Mouse (Mus musculus) cerebellum, postnatal 10 days (tissue): ENCODE data around the gene Pde8b.

ENCODE experiments used
- DNase-seq, 2 experiments: peaks; one replicate each; pipeline ENCODE4 v3.0.0; 2021; ENCODE audit warnings: mixed read lengths in 2 of 2

Pde8b gene

DNA sequence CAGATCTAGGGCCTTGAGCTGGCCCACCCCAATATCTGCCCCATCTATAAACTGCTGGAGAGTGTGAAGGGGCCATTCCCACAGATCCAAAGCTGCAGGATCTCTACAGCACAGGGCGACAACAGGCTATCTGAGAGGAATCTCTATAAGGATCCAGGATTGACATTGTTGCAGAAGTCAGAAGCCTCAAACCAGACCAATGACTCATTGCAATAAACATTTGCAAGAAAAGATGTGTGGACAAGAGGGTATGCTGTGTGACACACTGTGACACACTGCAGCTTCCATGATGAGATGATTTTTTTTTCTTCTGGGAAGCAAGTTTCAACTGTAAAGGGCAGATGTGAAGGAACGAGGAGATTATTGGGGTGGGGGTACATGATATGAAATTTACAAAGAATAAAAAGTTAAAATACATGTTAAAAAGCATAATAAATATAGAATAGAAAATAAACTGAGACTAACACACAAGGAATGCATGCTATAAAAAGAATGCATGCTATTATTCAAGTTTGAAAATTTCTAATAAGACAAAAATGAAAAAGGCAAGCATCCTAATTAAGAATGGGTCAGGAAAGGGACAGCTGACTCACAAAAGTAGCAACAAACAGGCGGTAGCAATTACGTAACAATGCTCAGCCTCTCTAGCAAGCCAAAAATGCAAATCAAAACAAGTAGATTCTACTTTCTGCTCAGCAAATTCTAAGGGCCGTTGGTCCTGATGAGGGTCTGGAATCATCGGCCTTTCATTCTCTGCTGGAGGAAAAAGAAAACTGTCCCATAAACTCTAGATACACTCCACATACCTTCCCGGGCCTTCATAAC, 114.6 kb downstream of the Pde8b start:
- DNase-seq: no peak

DNA sequence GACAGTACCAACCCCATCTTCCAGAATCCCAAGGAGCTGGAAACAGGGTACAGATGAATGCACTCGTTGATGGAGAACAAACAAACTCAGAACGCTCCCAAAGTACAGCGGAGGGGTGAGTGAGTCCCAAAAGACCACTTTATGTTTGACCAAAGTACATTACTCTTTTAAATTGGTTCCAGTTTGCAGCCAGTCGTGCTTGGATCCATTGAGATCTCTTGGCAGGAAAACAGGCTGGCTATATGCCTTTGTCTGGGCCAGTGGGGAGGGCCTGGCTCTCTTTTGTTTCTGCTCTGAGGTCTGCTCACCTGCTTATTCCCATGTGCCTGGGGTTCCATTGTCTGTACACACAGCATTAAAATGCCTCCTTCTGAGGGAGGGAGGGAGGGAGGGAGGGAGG, 118.3 kb downstream of the Pde8b start:
- peak; percentile 23 to 43 for DNase-seq

DNA sequence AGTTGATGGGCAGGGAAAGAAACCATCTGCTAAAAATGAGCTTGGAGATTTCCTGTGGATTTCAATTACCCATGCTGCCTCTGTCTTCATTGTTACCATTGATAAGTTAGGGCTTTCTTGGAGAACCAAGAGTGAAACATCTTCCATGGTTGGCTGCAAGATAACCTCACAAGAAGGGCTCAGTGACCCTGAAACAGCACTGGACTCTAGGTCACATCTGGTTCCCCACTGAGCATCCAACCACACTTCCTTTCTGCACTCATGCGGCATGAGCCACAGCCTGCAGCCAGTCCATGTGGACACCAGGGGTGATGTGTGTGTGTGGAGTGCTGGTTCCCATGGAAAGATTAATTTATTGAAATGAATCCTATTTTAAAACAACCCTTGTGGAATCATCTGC, 119.1 kb downstream of the Pde8b start:
- no peak for DNase-seq

DNA sequence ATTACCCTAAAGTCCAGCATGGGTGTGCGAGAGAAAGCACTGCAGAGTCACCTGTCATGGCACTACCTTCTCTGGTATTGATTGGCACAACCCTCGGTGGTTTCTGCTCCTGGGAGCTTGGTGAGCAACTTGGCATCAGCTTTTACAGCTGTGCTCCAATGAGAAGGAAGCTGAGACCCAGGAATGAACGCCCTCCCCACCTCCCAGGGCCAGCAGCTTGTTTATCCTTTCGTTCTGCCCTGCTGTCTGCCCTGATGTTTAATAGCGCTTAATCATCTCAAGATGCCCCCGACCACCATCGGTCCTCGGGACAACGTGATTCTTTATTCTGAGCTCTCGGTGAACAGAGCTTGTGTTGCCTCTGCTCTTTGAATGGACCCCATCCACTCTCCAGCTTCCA, 122.8 kb downstream of the Pde8b start:
- no peak for DNase-seq

DNA sequence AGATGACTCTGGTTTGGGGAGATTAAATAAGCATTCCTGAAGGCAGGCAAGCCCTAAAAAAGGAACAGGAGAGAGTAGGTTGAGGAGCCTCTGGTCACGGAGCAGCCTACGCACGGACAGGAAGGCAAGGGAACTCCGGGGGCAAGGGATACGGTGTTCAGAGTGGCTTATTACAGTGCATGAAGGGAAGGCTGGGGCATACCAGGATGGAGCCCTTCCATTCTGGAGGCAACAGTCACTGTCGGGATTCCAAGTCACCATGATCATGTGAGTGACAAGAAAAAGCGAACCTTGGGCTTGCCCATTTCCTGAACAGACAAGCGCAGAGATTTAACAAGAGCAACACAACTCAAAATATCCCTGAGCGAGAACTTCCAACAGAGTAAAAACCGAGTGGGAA, 123.3 kb downstream of the Pde8b start:
- no peak for DNase-seq

DNA sequence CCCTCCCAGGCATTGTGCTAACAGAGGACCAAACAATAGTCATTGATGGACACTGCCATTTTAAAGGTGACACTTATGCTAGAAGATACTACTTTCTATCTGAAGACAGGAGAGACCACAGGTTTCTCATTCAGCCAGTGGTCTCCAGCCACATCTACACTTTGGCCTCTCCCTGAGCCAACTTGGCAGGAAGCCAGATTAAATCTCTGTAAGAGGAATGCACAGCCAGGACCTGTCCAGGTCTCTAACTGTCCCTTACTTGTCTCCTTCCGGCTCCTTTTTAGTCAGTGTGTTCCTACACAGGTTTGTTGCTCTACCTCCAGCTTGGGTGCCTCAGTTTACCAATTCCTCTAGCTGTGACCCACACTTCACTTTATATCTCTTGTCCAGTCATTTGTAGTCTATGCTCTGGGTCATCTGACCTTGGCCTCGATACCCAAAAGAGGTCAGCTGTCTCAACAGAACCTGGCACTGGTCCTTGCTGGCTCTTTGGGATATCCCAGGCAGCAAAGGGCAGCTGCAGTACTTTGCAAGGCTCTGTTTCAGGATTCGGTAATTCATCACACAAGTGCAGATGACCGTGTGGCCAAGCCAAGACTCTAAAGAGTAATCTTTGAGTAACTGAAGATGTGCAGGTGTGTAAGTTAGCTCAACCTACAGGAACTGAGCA, 124.5 kb downstream of the Pde8b start:
- DNase-seq: peak in 1 of 2 experiments; percentile 18

DNA sequence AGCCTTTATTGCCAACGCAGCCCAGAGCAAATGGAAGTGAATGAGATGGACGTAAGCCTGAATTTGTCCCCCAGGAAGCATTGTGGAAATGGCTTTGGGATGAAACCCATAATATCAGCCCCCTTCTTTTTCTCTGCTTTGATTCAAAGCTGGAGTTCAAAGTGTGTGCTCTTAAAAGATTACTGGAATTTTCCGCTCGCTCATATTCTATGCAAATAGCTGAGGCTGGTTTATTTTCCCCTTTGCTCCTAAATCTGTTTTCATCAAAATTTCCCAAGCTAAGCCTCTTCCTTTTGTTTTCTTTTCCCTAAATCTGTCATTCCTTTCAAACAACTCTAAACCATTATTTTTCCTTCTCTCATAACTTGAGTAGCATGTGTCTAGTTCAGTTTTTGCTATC, 129.6 kb downstream of the Pde8b start:
- DNase-seq: no peak

DNA sequence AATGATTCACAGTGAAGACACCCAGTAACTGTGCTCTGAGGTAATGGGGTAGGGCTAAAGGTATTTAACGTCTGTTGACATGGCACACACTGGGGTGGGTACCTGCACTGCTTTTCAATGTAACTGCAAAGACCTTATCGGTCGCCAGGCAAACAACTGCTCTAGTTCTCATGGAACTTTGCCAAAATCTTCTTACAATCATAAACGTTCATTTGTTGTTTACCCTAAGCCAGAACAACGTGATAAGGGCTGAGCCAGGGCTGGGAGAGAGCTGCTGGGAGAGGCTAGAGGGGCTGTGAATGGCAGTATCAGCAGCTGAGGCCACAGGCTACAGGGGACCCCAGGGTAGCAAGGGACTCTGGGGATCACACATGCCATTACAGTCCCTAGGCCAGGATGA, 136.4 kb downstream of the Pde8b start:
- DNase-seq: no peak

DNA sequence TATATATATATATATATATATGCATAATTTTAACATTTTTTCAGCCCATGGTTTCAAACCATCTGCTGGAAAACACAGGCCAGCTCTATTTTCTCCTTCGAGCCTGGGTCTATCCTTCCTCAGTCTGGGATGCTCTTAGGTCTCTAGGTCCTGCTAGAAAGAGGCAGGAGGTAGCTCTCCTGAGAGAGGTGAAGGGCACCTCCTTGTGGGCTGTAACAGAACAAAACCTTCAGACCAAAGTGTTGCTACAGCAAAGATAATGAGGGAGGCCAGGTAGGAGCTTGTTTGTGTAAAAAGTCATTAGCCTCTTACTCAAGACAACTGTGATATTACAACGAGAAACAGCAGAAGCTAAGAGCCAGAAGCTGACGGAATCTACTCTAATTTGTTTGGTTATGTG, 140.6 kb downstream of the Pde8b start:
- DNase-seq: no peak

DNA sequence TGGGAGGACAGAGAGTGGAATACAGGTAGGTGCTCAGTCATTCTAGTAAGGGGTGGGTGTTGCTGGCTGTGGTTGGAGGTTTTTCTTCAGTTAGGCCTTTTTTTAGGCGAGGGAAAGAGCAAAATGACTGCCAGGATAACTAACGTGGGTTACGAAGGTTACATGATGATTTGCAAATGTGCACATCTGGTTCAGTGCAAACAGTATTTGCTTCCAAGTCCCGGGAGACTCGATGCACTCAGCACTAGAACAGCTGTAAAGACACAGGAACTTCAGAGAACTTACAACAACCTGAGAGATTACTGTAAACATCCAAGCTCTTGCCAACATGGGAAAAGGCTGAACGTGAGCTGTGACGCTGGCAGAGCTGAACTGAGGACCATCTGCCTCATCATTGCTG, 142.1 kb downstream of the Pde8b start:
- DNase-seq: no peak

DNA sequence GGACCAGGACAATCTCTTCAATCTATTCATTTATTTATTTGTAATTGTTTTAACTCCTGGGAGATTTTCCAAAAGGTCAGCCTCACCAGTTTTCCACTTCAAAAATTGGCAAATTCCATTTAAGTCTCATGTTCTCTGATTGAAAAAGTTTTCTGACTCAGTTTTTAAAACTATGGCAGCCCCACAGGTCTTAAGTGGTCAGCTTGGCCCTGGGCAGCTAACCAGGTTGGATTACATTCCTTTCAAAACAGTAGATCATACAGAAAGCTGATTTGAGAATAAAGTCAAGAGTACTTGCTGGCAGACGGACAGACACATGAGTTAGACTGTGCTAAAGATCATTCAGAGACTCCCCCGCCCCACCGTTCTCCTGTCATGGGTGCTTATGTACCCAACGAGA, 145.3 kb downstream of the Pde8b start:
- no peak for DNase-seq

DNA sequence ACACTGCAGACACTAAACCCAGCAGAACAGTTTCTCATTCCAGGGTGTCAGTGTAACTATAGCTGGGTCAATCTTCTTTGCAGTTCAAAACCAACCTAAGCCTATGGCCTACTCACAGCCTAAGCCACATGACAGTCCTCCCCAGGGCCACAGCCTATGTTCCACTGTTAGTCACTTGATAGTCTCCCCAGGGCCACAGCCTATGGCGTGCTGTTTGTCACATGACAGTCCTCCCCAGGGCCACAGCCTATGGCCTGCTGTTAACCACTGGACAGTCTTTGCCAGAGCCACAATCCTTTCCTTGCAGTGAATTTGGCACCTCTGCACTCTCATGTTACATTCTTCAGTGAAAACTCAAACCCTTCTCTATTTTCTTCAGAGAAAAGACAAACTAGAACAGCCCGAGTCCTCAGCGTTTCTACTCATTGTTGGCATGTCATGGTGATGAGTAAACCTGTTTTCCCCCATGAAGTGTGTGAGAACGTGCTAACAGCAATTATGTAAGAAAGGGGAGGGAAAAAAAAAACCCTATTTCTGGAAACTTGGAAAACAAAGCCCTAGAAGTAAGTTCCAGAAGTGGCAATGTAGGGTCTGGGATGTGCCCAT, 147.0 kb downstream of the Pde8b start:
- DNase-seq: no peak

DNA sequence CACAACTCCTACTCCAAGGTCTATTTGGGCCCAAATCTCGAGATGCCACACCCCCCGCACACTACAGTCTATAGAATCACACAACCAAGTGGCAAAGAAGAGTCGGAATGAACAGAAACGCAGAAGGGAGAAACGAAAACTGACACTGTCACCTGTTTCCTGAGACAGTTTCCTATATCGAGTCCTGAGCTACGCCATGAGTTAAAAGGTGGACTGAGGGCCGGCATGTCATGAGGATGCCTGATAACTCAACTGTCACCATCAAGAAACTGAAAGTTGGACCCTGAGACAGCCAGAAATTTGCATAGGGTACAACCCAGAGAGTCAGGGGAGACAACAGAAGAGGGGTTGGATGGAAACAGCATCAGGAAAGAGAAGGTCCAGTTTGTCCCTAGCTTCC, 148.8 kb downstream of the Pde8b start:
- no peak for DNase-seq

DNA sequence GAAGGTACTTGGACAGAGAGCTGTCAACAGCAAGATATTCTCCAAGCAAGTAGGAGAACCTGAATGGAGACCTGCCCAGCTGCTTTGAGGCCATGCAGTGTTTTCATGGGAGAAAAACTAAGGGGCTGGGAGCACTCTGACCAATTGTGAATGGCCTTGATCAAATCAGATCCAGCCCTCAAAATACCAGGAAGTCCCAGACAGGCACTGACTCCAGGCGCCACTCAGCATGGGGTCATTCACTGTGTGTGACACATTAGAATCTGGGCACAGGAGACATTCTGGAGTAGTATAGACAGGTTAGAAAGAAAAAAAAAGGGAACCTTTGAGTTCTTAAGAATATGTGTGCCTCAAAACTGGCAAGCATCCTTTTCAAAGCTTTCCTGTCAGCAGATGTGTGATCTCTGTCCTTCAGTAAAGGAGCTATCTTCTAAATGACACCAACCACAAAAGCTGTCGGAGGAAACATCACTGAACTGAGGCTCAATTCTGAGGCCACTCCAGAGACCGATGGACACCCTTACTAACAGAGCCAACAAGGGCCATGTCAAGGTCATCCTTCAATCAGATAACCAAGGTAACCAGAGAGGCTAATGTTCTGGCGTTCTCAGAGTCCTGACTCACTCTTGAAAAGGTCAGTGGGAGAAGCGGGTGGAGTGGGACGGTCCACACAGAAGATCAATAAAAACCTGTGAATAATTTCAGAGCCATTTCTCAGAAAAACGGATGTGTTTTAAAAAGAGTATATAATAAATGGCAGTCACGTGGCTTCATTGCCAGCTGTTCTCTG, 151.0 kb downstream of the Pde8b start:
- DNase-seq: no peak

DNA sequence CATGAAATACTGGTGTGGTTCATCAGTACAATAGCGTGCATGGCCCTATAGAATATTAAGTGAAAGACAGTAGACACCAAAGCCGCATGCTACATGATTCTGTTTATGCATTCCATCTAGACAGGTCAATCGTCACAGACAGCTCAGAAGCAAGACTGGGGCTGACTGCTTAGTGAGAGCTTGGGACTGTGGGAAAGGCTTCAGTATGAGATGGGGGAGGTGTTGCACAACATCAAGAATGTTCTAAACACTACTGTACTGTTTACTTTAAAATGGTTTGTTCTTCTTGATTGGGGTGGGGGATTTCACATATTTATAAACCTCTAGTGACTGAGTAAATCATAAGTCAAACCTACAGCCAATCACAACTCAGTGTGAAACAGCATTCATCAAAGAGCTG, 153.5 kb downstream of the Pde8b start:
- no peak for DNase-seq

DNA sequence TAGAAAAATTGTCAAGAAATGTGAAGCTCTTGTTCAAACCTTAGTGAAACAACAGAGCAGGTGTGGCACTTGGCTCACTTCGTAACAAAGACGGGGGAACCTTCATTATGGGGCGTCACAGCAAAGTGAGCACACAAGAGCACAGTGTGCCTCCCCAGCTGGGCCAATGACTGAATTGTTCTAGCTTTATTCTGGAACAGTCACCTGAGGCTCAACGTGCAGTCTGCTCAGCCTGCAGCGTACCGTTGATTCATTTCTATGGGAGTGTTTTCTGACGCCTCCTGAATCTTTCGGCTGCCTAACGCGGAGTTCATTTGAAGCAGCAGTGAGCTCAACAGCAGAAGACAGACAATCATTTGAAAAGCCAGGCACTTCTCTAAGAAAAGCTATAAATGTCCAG, 154.3 kb downstream of the Pde8b start:
- DNase-seq: no peak

DNA sequence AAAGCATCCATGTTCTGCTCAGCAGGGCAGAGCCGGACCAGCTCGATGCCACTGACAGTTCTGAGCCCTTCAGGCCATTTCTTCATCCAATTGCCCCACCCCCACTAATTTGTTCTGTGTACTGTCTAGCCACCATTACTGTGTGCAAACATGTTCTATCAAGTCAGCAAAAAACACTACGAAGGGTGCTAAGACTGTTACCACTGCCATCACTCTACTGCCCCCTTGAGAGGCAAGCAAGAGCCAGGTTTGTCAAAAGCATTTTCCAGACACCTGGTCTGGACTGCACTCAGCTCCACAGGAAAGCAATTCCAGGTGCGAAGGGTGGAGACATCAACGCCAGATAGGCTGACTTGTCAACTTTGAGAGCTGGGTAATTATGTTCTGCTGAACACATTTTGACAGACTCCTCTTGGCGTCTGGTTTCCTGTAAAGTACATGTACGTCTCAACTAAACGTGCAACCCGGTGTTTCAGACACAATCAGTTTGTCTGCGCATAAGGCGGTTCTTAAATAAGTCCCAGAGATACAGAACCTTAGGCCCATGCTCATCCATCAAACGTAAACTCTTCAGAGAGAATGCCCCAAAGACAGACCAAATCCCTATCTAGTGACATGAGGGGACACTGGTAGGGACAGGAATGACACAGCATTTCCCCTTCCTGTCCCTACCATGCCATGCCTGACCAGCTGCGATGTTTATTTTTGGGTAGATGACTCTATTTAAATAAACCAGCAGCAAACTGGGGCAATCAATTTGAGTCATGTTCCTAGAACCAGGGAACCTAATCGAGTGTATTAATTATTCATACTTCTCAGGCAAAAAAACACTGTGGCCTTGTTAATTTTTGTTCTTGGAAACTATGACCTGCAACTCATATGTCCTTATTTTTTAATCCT, 158.3 kb downstream of the Pde8b start:
- no peak for DNase-seq

DNA sequence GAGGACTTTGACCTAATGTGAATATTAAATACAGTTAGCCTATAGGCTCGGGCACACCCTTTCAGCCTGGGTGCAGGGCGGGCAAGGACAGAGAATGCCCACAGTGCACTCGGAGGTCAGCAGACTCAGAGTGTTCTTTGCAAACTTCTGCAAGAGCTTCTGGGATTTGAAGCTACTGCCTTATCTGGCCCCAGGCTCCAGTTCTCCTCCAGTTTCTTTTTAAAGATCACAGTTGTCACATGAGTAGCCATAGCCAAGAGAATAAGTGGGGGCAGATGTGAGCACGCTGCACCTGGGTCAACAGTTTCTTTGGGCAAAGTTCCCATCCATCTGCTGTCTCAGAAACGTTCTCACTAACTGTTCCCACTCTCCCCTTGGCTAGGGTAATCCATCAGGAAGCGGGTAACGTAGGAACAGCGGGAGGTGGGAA, 162.8 kb downstream of the Pde8b start:
- peak in 1 of 2 experiments; percentile 14 for DNase-seq

DNA sequence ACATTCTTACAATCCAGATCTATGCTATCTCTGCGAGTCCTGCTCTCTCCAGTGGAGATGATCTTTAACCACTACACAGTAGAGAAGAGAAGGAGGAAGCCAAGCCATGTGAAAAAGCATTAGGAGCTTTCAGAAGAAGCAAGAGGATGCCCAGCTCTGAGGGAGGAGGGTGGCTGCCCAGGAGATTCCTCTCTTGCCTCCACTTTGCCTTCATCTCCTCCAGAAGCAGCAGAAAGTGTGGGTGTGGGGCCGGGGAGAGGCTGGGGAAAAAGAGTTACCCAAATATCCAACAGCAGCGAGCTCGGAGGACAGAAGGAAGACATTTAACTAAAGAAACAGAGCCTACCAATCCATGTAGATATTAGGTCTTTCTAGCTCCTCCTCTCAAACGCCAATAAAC, 164.1 kb downstream of the Pde8b start:
- DNase-seq: no peak

DNA sequence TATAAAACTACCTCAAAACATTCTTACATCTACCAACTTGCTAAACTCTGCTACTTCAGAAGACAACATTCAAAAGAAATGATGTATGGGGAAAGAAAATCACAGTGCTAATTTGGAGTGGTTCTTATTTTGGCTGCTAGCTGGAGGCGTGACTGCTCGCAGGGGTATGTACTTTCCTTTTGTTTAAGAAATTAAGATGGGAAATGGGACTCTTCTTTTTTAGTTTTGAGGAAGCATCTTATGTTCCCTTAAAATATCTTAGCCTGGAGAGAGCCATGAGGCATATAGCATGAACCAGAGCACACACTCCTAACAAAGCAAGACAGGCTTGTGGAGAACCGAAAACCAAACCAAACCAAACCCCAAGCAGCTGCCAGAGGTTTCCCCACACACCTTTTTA, 167.5 kb downstream of the Pde8b start:
- DNase-seq: no peak

DNA sequence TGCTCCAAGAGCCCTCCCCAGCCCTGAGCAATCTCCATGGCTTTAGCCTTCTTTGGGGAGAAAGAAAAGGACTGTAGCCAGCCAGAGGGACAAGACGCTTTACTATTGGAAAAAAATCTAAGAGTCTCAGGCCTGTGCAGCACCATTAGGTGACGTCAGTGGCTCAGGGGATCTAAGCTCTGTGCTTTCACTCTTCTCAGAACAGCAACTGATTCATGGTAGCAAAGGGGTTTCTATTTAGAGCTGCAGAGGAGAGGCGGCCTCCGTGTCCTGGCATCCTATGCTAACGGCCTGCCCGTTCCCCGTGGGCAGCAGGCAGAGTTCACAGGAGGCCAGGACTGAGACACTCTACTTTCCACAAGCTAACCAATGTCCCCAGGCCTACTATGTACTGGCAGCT, 169.1 kb downstream of the Pde8b start:
- no peak for DNase-seq

DNA sequence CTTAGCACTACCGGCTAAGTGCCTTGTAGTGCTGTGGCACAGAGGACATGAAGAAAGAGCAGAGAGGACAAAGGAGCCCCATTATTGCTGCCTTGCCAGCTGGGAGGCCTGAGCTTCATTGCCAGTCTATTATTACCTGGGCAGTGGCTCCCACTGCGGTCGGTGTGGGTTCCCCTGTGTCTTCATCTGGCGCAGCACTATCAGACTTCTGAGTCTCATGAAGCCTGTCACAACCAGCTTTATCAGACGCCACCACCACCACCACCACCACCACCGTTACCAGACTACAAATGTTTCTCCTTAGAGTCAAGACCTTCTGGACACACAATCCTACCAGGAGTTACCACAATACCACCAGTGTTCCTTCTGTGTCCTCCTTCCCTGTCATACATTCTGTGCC, 171.6 kb downstream of the Pde8b start:
- DNase-seq: no peak
